Mouse (Mus musculus) testis, adult 2 months (tissue): ENCODE results near the gene Acot11.

ENCODE experiments used
- CTCF ChIP-seq: fragments of 200-500 bp; IDR thresholded peaks from 2 replicates; pipeline ENCODE4 v1.5.1; 2012; ENCODE audit warnings: low read depth, mild to moderate bottlenecking, inconsistent platforms, low read length, moderate library complexity; ENCODE audit not compliant: control insufficient read depth, insufficient read depth, insufficient replicate concordance
- POLR2A ChIP-seq: fragments of 200-500 bp; IDR thresholded peaks from 2 replicates; pipeline ENCODE4 v1.6.1; 2012; ENCODE audit warnings: low read depth, mild to moderate bottlenecking, inconsistent platforms, low read length, moderate library complexity; ENCODE audit not compliant: control insufficient read depth

- 0 out of 2 replicates have a peak, but pooled peaks have one; percentile 14 for TF ChIP-seq POLR2A
- TF ChIP-seq CTCF: no peak
Measured at GRCm38 (mm10) chr4:106827738-106828361, 23.1 kb upstream of the Acot11 start.
